Mouse (Mus musculus) forebrain, embryonic 15.5 days (tissue): ENCODE data around the gene Ttc13. TPM values are rescaled to one million over a fixed set of nuclear protein-coding genes. Genes with fewer than 3 reads are reported as not detected.

ENCODE experiments used
- ATAC-seq: fragments of 200-750 bp; cut with Nextera tagmentation; replicated peaks from 2 replicates; pipeline ENCODE4 v1.8.0; 2017; ENCODE audit warnings: mild to moderate bottlenecking, moderate TSS enrichment, moderate library complexity
- H3K27ac ChIP-seq: fragments of 300-500 bp; sonication (generic); replicated peaks from 2 replicates; pipeline ENCODE4 v1.5.1; 2015; ENCODE audit warnings: mild to moderate bottlenecking, inconsistent platforms
- H3K27me3 ChIP-seq: fragments of 300-500 bp; sonication (generic); 2 replicates; pipeline ENCODE4 v1.6.1; 2015; ENCODE audit warnings: inconsistent platforms
- H3K36me3 ChIP-seq: fragments of 300-500 bp; sonication (generic); 2 replicates; pipeline ENCODE4 v1.6.1; 2015; ENCODE audit warnings: mild to moderate bottlenecking, inconsistent platforms
- H3K4me1 ChIP-seq: fragments of 300-500 bp; sonication (generic); 2 replicates; pipeline ENCODE4 v1.6.1; 2015; ENCODE audit warnings: inconsistent platforms
- H3K4me2 ChIP-seq: fragments of 300-500 bp; sonication (generic); replicated peaks from 2 replicates; pipeline ENCODE4 v1.6.1; 2015; ENCODE audit warnings: mild to moderate bottlenecking, inconsistent platforms
- H3K4me3 ChIP-seq: fragments of 300-500 bp; sonication (generic); 2 replicates; pipeline ENCODE4 v1.5.1; 2015; ENCODE audit warnings: mild to moderate bottlenecking, inconsistent platforms
- H3K9ac ChIP-seq: fragments of 300-500 bp; sonication (generic); replicated peaks from 2 replicates; pipeline ENCODE4 v1.6.1; 2015; ENCODE audit warnings: mild to moderate bottlenecking, inconsistent platforms
- H3K9me3 ChIP-seq: fragments of 300-500 bp; sonication (generic); 2 replicates; pipeline ENCODE4 v1.6.1; 2016; ENCODE audit warnings: inconsistent platforms
- WGBS: fragments of 180-500 bp; shearing (Covaris S2); methylation state at CpG from one replicate; pipeline ENCODE4 v1.1.7; 2015; ENCODE audit warnings: mixed read lengths; 5-methylcytosine and 5-hydroxymethylcytosine counted together
- polyA plus RNA-seq: library from polyadenylated mRNA; unstranded; fragments of >200 nt; fragmentation: Nextera tagmentation; extraction: Ambion mirVana; gene quantifications from 2 replicates; pipeline ENCODE4 v1.2.1, GENCODE M21; 2015

The Ttc13 gene
- 56.7 and 59.2 TPM in 2 replicates for polyA plus RNA-seq

- Histone ChIP-seq H3K27ac (peak within 1 kb of the TSS; percentile 52), H3K9me3 (no peaks in the 10 kb centered on the region), H3K4me3 (peak within 1 kb of the TSS; percentile 58), H3K36me3 (peaks cover 15% of the 10 kb centered on the region; the same call in 1 of the 2 replicates), H3K4me2 (peak within 1 kb of the TSS; percentile 90), H3K9ac (peak within 1 kb of the TSS; percentile 90), H3K27me3 (no peaks in the 10 kb centered on the region), H3K4me1 (peaks cover 28% of the 10 kb centered on the region)
- WGBS, result under 1% methylated on average over 55 of the region's 59 CpGs
- ATAC-seq, result peak; percentile 100
Measured at GRCm38 (mm10) chr8:124721862-124722515, at the start of gene Ttc13, which contains the start of gene Arv1. TSS of gene Ttc13 (minus strand) at chr8:124721983. TSS of gene Arv1 (plus strand) at chr8:124722139.

DNA sequence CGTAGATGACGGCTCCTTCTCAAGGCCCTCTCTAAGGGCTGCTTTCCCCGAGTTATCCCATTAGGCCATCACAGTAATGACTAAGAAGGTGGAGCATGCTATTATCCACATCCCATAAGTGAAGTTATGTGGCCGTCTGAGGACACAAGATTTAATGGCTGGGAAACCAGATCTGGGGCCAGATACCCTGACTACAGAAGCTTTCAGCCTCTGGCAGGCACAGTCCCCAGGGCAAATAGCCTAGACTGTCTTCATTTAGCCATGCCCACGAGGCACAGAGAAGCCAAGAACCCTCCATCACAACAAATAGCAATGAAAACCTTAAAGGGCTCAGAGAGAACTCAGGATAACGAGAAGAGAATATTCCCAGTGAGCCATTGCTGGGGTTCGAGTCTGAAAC lies 41.3 kb upstream of the Ttc13 start:
- H3K27ac ChIP-seq, result no peak overlapping the region
- WGBS, result 58% methylated on average over 7 of the region's 7 CpGs

GRCm38 (mm10) chr8:124758544-124758943 lies 36.8 kb upstream of the Ttc13 start:
- Histone ChIP-seq H3K9me3 (no peaks in the 10 kb centered on the region), H3K4me3 (no peak overlapping the region), H3K27me3 (peaks cover 7% of the 10 kb centered on the region; the same call in 1 of the 2 replicates), H3K9ac (no peak overlapping the region), H3K36me3 (no peaks in the 10 kb centered on the region), H3K4me2 (no peak overlapping the region), H3K27ac (no peak overlapping the region), H3K4me1 (no peaks in the 10 kb centered on the region)
- 40% methylated on average over 3 of the region's 3 CpGs for WGBS
- ATAC-seq, result no peak

More for the DNA sequence above, 41.3 kb upstream of the Ttc13 start:
- no peak overlapping the region for H3K4me3 ChIP-seq
- no peaks in the 10 kb centered on the region for H3K36me3 ChIP-seq
- no peak overlapping the region for H3K4me2 ChIP-seq
- no peaks in the 10 kb centered on the region for H3K27me3 ChIP-seq
- H3K9ac ChIP-seq, result no peak overlapping the region
- no peaks in the 10 kb centered on the region for H3K9me3 ChIP-seq
- H3K4me1 ChIP-seq, result no peaks in the 10 kb centered on the region
- ATAC-seq, result no peak

DNA sequence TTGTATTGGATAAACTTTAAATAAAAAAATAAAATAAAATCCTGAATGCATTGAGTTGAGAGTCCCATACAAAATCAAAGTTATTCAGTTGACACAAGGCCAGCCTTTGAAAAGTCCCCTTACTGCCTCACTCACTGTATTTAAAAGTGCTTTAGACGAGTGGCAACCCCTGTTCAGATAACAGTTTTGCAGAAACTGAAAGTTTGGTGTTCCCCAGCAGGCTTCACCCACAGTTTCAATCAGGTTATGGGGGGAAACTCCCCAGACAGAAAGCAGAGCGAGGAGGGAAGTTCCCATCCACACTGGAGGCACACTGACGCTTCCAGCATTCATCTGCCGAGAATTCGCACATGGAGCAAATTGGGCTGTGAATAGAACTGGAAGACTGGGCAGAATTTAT lies 34.8 kb upstream of the Ttc13 start:
- Histone ChIP-seq H3K27me3 (peaks cover 26% of the 10 kb centered on the region), H3K27ac (no peak overlapping the region), H3K4me1 (peaks cover 3% of the 10 kb centered on the region), H3K4me3 (no peak overlapping the region), H3K36me3 (no peaks in the 10 kb centered on the region), H3K9ac (no peak overlapping the region), H3K4me2 (no peak overlapping the region), H3K9me3 (no peaks in the 10 kb centered on the region)
- ATAC-seq, result no peak
- WGBS, result 55% methylated on average over 5 of the region's 5 CpGs

- Histone ChIP-seq H3K9me3 (no peaks in the 10 kb centered on the region), H3K36me3 (no peaks in the 10 kb centered on the region), H3K27me3 (peaks cover 31% of the 10 kb centered on the region), H3K9ac (no peak overlapping the region), H3K4me1 (peaks cover 7% of the 10 kb centered on the region), H3K4me2 (no peak overlapping the region), H3K27ac (no peak overlapping the region), H3K4me3 (no peak overlapping the region)
- WGBS, result 70% methylated on average over 2 of the region's 2 CpGs
- no peak for ATAC-seq
Measured at GRCm38 (mm10) chr8:124756153-124756552, 34.4 kb upstream of the Ttc13 start.

DNA sequence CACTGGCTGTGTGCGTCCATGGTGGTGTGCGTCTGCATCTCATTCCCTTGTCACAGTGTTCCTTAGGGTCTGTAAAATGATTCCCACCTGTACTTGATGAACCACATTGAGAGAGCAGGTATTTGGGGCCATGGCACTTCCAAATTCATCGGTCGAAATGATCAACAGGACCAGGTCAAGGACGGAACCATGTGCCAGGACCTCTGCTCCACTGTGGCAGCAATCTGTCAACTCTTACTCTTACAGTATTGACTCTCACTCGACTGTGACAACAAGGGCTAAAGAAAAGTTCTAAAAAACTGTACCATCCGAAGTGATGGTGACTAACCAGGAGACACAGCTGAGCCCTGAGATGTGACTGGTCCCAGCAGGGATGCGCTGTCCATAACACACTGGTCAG lies 33.7 kb upstream of the Ttc13 start:
- no peak for ATAC-seq
- Histone ChIP-seq H3K27me3 (peaks cover 37% of the 10 kb centered on the region), H3K9ac (no peak overlapping the region), H3K4me1 (peaks cover 11% of the 10 kb centered on the region), H3K27ac (no peak overlapping the region), H3K4me2 (no peak overlapping the region), H3K9me3 (no peaks in the 10 kb centered on the region), H3K36me3 (no peaks in the 10 kb centered on the region), H3K4me3 (no peak overlapping the region)
- WGBS, result 85% methylated on average over 8 of the region's 8 CpGs

DNA sequence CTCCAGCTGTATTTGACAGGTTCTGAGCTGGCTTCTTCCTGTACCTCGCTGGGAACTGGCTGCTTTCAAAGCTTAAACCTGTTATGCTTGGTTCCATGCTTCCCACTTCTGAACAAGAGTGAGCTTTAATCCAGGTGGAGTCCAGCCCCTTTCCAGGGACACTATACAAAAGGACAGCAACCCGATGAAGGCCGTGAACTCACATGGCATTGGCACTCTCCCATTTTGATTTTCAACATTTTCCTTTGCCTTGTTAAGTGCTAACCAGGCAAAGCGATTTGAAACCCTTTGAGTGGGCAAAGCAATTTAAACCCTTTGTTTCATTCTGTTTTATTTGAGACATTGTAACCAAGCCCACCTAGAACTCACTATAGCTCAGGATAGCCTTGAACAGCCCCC lies 33.0 kb upstream of the Ttc13 start:
- H3K4me2 ChIP-seq, result no peak overlapping the region
- no peaks in the 10 kb centered on the region for H3K9me3 ChIP-seq
- H3K27ac ChIP-seq, result no peak overlapping the region
- 24% methylated on average over 4 of the region's 4 CpGs for WGBS
- H3K27me3 ChIP-seq, result peaks cover 44% of the 10 kb centered on the region
- ATAC-seq, result no peak
- no peak overlapping the region for H3K4me3 ChIP-seq
- H3K36me3 ChIP-seq, result no peaks in the 10 kb centered on the region
- H3K4me1 ChIP-seq, result peaks cover 11% of the 10 kb centered on the region
- H3K9ac ChIP-seq, result no peak overlapping the region

GRCm38 (mm10) chr8:124754101-124754791 lies 32.5 kb upstream of the Ttc13 start:
- no peak overlapping the region for H3K9ac ChIP-seq
- H3K36me3 ChIP-seq, result no peaks in the 10 kb centered on the region
- no peaks in the 10 kb centered on the region for H3K9me3 ChIP-seq
- WGBS, result 15% methylated on average over 11 of the region's 11 CpGs
- no peak overlapping the region for H3K27ac ChIP-seq
- peaks cover 49% of the 10 kb centered on the region for H3K27me3 ChIP-seq
- H3K4me2 ChIP-seq, result no peak overlapping the region
- peaks cover 11% of the 10 kb centered on the region for H3K4me1 ChIP-seq
- H3K4me3 ChIP-seq, result no peak overlapping the region
- ATAC-seq, result no peak

GRCm38 (mm10) chr8:124752325-124752862 lies 30.6 kb upstream of the Ttc13 start:
- Histone ChIP-seq H3K9ac (no peak overlapping the region), H3K4me1 (peaks cover 11% of the 10 kb centered on the region), H3K27me3 (peaks cover 49% of the 10 kb centered on the region), H3K27ac (no peak overlapping the region), H3K36me3 (no peaks in the 10 kb centered on the region), H3K9me3 (no peaks in the 10 kb centered on the region), H3K4me3 (no peak overlapping the region), H3K4me2 (no peak overlapping the region)
- whole genome bisulfite sequencing, result 31% methylated on average over 21 of the region's 21 CpGs
- ATAC-seq, result 0 out of 2 replicates have a peak, but pooled peaks have one; percentile 2

GRCm38 (mm10) chr8:124751709-124752173 lies 30.0 kb upstream of the Ttc13 start, which contains the start of gene Fam89a:
TSS of gene Fam89a (minus strand) at chr8:124751832.
- H3K4me3 ChIP-seq, result peak within 1 kb of the TSS; percentile 42
- H3K9ac ChIP-seq, result peak within 1 kb of the TSS; percentile 27; the same call in 1 of the 2 replicates
- 0 out of 2 replicates have a peak, but pooled peaks have one; percentile 41 for ATAC-seq
- H3K4me2 ChIP-seq, result peak within 1 kb of the TSS; percentile 55
- 2% methylated on average over 18 of the region's 41 CpGs for WGBS
- H3K4me1 ChIP-seq, result peaks cover 11% of the 10 kb centered on the region
- no peak within 1 kb of the TSS for H3K27ac ChIP-seq
- no peaks in the 10 kb centered on the region for H3K9me3 ChIP-seq
- H3K27me3 ChIP-seq, result peaks cover 49% of the 10 kb centered on the region
- H3K36me3 ChIP-seq, result no peaks in the 10 kb centered on the region

DNA sequence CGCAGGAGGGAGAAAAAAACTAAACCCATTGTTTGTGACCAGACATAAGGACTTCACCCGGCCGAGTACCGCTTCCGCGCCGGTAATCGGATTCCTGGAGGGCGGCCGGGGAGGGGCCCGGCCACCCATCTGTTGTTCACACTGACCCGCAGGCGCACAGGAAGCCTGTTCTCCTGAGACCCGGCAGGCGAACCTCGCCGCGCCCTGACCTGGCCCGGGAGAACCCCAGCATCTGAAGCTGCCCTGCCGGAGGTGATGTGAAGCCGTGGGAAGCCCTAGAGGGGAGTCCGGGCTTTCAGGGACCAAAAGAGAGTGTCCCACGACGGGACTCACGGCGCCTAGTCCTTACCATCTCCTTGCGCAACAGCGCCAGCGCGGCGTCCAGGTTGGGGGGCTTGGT lies 29.4 kb upstream of the Ttc13 start:
- Histone ChIP-seq H3K9me3 (no peaks in the 10 kb centered on the region), H3K27me3 (peaks cover 49% of the 10 kb centered on the region), H3K4me1 (peaks cover 11% of the 10 kb centered on the region), H3K36me3 (no peaks in the 10 kb centered on the region), H3K4me2 (peak overlapping the region; percentile 55), H3K27ac (no peak overlapping the region), H3K4me3 (peak overlapping the region; percentile 42), H3K9ac (peak overlapping the region; percentile 27; the same call in 1 of the 2 replicates)
- under 1% methylated on average over 28 of the region's 31 CpGs for WGBS
- ATAC-seq, result no peak

GRCm38 (mm10) chr8:124746661-124747060 lies 24.9 kb upstream of the Ttc13 start:
- no peak overlapping the region for H3K27ac ChIP-seq
- H3K4me1 ChIP-seq, result peaks cover 9% of the 10 kb centered on the region
- ATAC-seq, result no peak
- H3K4me2 ChIP-seq, result no peak overlapping the region
- no peaks in the 10 kb centered on the region for H3K36me3 ChIP-seq
- H3K27me3 ChIP-seq, result peaks cover 24% of the 10 kb centered on the region
- no peak overlapping the region for H3K9ac ChIP-seq
- no peaks in the 10 kb centered on the region for H3K9me3 ChIP-seq
- H3K4me3 ChIP-seq, result no peak overlapping the region
- WGBS, result 76% methylated on average over 13 of the region's 13 CpGs
